Comparison of ENCODE assay signal across 8 mouse cellular contexts in the genomic region with DNA sequence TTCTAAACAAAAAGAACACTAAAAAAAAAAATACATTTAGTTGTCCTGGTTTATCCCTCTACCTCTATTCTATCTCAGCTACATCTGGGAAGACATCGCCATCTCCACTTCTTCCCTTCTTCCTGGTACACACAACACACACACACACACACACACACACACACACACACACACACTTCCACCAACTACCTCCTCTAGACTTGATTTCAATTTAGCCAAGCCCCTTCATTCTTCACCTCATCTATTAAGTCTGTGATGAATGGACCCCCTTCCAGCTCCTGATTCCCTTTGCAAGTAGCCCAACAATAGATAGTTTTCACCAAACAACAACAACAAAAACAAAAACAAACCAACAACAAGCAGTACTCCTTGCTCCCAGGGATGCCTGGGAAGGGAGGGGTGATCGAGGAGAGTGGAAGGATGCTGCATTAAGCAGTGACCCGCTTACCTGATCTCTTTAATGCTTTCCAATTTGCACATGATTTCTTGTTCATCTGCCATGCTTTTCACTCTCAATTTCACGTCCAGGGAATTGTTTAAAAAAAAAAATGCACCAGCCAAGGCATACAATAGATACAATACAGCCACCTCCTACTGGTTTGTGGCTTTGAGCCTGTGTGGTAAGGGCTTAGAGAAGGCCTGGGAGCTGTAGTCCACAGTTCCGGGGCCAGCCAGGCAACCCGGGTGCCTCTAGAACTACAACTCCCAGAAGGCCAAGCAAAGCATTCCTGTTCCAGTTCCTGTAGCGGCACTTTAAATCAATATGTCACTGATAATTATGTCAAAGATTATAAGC. TPM values are rescaled to one million over a fixed set of nuclear protein-coding genes. Genes with fewer than 3 reads are reported as not detected.
A peak's percentile ranks its signal among the peaks of the same experiment; 100 is the strongest.
DNase-seq lines count a peak whose midpoint lies in the region; ATAC-seq lines count a peak whose summit lies in the region.

A gene (minus strand): TSS at position 706 of the 796 bp plus-strand sequence.

- H3K4me1 ChIP-seq in hindbrain, embryonic 13.5 days (replicated peaks) = 0 out of 2 replicates have a peak, but pooled peaks cover 7% of the 10 kb centered on the region

- H3K27ac ChIP-seq in hindbrain, embryonic 13.5 days = peak within 1 kb of the TSS; percentile 82

- peak; percentile 83 for DNase-seq in NIH3T3 (ENCODE audit: low read depth)
- peak; percentile 90 for DNase-seq in cerebellum, adult 9-10 months
- peak; percentile 45 to 53 for DNase-seq in frontal cortex, postnatal 14 days (ENCODE audit: low spot score in 2 of 2)
- DNase-seq in layer of hippocampus, postnatal 14 days (ENCODE audit: low spot score in 2 of 2) = peak; percentile 54 to 86
- DNase-seq in lung, postnatal 10 days = peak; percentile 83
- DNase-seq in retina, adult 2 months (ENCODE audit: low read depth, low spot score) = peak; percentile 68
- DNase-seq in thymus, postnatal 25 days = peak; percentile 66

- no peaks in the 10 kb centered on the region for H3K27me3 ChIP-seq in hindbrain, embryonic 13.5 days

- peak; percentile 100 for ATAC-seq in hindbrain, embryonic 13.5 days (ENCODE audit: low FRiP score)

- H3K4me2 ChIP-seq in hindbrain, embryonic 13.5 days = peak within 1 kb of the TSS; percentile 58

- WGBS in hindbrain, embryonic 13.5 days = 16% methylated on average over 7 of the region's 7 CpGs

- H3K36me3 ChIP-seq in hindbrain, embryonic 13.5 days = no peaks in the 10 kb centered on the region

- H3K9me3 ChIP-seq in hindbrain, embryonic 13.5 days = no peaks in the 10 kb centered on the region

- H3K9ac ChIP-seq in hindbrain, embryonic 13.5 days = peak within 1 kb of the TSS; percentile 66

- H3K4me3 ChIP-seq in hindbrain, embryonic 13.5 days = peak within 1 kb of the TSS; percentile 45

RNA-seq across cellular contexts. Expression of the gene that starts here (rescaled TPM):
- polyA plus RNA-seq in hindbrain, embryonic 13.5 days (2015; fragmentation: Nextera tagmentation; extraction: Ambion mirVana) = 80.1 and 81.8 TPM in 2 replicates
- 10 to 100 TPM; 21.3 to 22.9 TPM for total RNA-seq in layer of hippocampus, postnatal 14 days (2021)

Comparison
In these comparisons a context has a peak if more than half of its experiments do, and no peak if none do; other contexts are left out.
1. Peak in every context shown above with its lines: DNase-seq, ATAC-seq, H3K4me3 ChIP-seq and H3K27ac ChIP-seq.